Mouse (Mus musculus) small intestine, adult 2 months (tissue): ENCODE data around the gene Ets1. TPM values are rescaled to one million over a fixed set of nuclear protein-coding genes. Genes with fewer than 3 reads are reported as not detected.

Source experiments
- H3K27ac ChIP-seq: fragments of 200-500 bp; 2 replicates; pipeline ENCODE4 v1.5.1; 2012; ENCODE audit warnings: low read depth, low read length, control low read depth, inconsistent platforms; ENCODE audit not compliant: insufficient read depth
- H3K27me3 ChIP-seq: fragments of 200-500 bp; 2 replicates; pipeline ENCODE4 v1.6.1; 2012; ENCODE audit warnings: mild to moderate bottlenecking, moderate library complexity, low read length, inconsistent platforms; ENCODE audit not compliant: control insufficient read depth, insufficient read depth
- H3K36me3 ChIP-seq: fragments of 200-500 bp; 2 replicates; pipeline ENCODE4 v1.6.1; 2012; ENCODE audit warnings: mild to moderate bottlenecking, low read length, control low read depth, inconsistent platforms; ENCODE audit not compliant: control insufficient read depth, insufficient read depth
- H3K4me1 ChIP-seq: fragments of 200-500 bp; 2 replicates; pipeline ENCODE4 v1.6.1; 2012; ENCODE audit warnings: low read length, inconsistent platforms, mixed read lengths; ENCODE audit not compliant: control insufficient read depth, insufficient read depth, insufficient read length
- H3K4me3 ChIP-seq: fragments of 200-500 bp; 2 replicates; pipeline ENCODE4 v1.5.1; 2012; ENCODE audit warnings: low read depth, mild to moderate bottlenecking, control low read depth, inconsistent platforms, low read length, moderate library complexity
- CTCF ChIP-seq: fragments of 200-500 bp; IDR thresholded peaks from 2 replicates; pipeline ENCODE4 v1.5.1; 2012; ENCODE audit warnings: low read depth, mild to moderate bottlenecking, control low read depth, inconsistent platforms, low read length, moderate library complexity, mixed read lengths; ENCODE audit not compliant: insufficient replicate concordance, insufficient read length; ENCODE audit errors: extremely low read depth
- POLR2A ChIP-seq: fragments of 200-500 bp; IDR thresholded peaks from 2 replicates; pipeline ENCODE4 v1.6.1; 2012; ENCODE audit warnings: low read depth, mild to moderate bottlenecking, control low read depth, inconsistent platforms, low read length, moderate library complexity
- WGBS: fragments of 180-500 bp; shearing (Covaris S2); methylation state at CpG from one replicate; pipeline ENCODE4 v1.1.7; 2018; 5-methylcytosine and 5-hydroxymethylcytosine counted together
- polyA plus RNA-seq: library from polyadenylated mRNA; depleted of rRNA; stranded (reverse); fragments of >200 nt; gene quantifications from 2 replicates; pipeline ENCODE4 v1.2.3, GENCODE M21; 2012

Ets1 gene
- polyA plus RNA-seq, 1 experiment: 10.2 TPM

DNA sequence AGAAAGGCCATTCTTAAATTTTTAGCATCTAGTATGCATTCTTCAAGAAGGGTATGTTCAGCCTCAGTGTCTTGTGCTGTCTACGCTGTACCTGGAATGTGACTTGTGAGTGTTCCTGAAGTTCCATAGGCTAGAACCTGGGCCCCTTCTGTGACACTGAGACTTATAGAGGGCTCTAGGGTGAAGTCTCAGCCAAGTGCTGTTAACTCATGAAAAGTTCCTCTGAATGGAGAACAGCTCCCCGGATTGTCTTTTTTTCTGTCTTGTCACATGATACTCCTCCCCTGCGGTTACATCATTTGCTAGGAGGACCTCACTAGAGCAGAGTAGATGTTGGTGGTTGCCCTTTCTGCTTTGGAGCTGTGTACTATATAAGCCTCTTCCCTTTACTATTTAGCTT, 40.5 kb downstream of the Ets1 start:
- Histone ChIP-seq H3K27me3 (peaks cover 2% of the 10 kb centered on the region; the same call in 1 of the 2 replicates), H3K4me3 (no peak overlapping the region), H3K36me3 (no peaks in the 10 kb centered on the region), H3K4me1 (peaks cover 11% of the 10 kb centered on the region), H3K27ac (peak overlapping the region; percentile 49; the same call in 1 of the 2 replicates)
- 16% methylated on average over 3 of the region's 3 CpGs for WGBS
- TF ChIP-seq CTCF (no peak), POLR2A (no peak)

DNA sequence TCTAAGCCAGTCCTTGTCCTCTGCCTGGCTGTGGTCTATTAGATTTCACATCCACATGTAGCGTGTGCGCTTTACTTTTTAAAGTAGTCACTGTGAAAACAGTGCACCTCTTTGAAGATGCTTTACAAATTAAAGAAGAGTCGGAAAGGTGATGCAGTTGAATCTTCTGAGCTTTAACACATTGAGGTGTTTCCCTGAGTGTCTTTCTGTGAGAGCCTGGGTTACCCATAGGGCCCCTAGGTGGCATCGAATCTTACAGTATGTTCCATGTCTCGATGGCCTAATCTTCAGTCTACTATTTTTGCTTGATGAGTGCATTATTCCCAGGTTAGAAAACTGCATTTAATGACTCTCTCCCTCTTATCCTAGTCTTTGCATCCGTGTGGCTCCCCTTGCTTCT, 41.6 kb downstream of the Ets1 start:
- H3K27ac ChIP-seq: no peak overlapping the region
- TF ChIP-seq POLR2A: no peak
- no peak for TF ChIP-seq CTCF
- H3K4me3 ChIP-seq: no peak overlapping the region
- WGBS: 75% methylated on average over 6 of the region's 6 CpGs
- H3K4me1 ChIP-seq: peaks cover 5% of the 10 kb centered on the region
- no peaks in the 10 kb centered on the region; the same call in 1 of the 2 replicates for H3K27me3 ChIP-seq
- H3K36me3 ChIP-seq: no peaks in the 10 kb centered on the region

DNA sequence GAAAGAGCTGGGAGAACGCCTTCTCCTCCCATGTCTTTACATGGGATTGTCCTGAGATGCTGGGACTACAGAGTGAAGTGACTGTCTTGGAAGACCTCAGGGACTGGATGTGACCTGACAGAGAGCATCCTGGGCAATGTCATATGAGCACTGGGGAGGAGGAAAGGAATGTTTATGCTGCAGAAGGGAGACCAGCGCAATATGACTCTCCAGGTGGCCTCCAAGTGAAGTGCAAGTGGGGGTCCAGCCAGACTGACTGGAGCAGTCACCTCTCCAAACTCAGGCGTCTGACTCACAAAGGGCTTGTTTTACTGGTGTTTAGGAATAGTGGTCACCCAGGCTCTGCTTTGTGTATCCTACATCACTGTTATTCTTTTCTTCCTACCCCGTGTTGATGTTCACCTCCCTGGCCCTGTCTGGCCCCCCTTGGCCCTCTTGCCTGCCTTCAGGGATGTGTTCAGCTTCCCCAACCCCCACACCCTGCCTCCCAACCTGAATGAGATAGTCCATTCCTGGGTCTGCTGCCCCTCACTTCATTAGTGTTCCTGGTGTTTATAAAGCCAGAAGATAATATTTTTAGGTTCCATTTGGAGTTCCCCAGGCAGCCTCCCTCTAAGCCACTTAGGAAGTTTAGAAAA, 42.2 kb downstream of the Ets1 start:
- Histone ChIP-seq H3K36me3 (no peaks in the 10 kb centered on the region), H3K4me3 (no peak overlapping the region), H3K27me3 (no peaks in the 10 kb centered on the region), H3K4me1 (no peaks in the 10 kb centered on the region), H3K27ac (no peak overlapping the region)
- TF ChIP-seq POLR2A (no peak), CTCF (no peak)
- WGBS: 60% methylated on average over 4 of the region's 4 CpGs

DNA sequence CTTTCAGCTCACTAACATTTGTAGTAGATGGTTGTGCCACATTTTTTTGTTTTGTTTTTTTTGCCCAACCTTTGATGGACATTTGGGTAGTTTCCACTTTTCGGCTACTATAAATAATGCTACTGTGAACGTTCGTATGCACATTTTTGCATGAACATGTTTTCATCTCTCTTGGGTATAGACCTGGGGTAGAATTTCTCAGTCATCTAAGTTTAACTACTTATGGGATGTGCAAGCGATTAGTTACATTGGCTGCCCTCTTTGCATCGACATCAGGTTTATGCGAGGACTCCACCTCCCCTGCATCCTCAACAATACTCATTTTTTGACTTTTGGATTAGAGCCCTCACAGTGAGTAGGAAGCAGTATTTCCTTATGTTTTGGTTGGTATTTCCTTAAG, 43.5 kb downstream of the Ets1 start:
- Histone ChIP-seq H3K27ac (no peak overlapping the region), H3K27me3 (no peaks in the 10 kb centered on the region), H3K4me1 (no peaks in the 10 kb centered on the region), H3K4me3 (no peak overlapping the region), H3K36me3 (no peaks in the 10 kb centered on the region)
- TF ChIP-seq POLR2A: no peak
- TF ChIP-seq CTCF: no peak
- WGBS: 73% methylated on average over 6 of the region's 6 CpGs

DNA sequence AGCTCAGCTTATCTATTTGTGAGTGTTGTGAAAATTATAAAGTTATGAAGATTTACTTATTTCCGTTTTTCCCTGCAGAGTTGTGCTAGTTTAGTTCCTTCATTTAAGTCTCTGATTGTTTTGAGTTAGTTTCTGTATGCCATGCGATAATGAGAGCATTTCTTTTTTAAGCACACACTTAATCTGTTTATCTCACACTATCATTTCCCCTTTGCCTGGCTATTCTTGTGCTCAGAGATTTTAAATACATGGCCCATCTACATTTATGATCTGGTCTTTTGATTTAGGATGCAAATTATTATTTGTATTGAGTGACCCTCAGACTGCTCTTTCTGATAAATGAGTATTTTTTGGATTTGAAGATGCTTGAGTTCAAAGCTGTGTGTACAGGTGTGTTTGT, 44.2 kb downstream of the Ets1 start:
- Histone ChIP-seq H3K27ac (no peak overlapping the region), H3K4me3 (no peak overlapping the region), H3K27me3 (no peaks in the 10 kb centered on the region), H3K4me1 (no peaks in the 10 kb centered on the region), H3K36me3 (no peaks in the 10 kb centered on the region)
- TF ChIP-seq CTCF (no peak), POLR2A (no peak)
- WGBS: 66% methylated on average over 2 of the region's 2 CpGs

DNA sequence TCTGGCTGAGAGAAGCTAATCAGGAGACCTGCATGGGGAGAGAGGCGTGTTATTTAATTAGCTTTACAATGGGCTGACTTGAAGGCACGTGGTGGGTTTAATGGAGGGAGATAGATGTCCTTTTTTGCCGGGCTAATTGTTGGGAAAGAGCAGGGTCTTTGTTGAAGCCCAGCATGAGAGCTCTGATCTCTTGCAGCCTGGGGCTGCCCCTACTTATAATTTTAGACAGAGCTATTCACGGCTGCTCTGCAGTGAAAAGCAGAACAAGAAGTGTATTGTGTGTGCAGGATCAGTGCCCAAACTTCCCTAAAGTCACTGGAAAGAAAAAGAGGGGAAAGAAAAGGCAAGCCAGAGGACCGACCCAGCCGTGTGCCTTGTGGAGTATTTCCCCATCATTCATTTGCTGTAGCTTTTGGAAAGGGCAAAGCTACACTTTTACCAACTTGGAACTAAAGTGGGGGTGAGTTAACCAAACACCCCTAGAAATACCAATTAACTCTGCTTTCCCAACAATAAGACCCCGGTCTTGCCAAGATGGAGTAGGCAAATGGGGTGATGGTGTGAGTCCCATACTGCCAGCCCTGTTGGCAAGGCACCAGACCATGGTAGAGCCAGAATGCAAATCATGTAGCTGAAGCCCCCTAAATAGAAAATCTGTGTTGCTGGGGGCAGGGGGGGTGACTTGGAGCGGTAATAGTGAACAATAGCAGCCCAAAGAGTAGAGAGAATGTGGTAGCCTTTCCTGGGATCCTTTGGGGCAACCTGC, 50.0 kb downstream of the Ets1 start:
- TF ChIP-seq CTCF: no peak
- TF ChIP-seq POLR2A: no peak
- Histone ChIP-seq H3K4me3 (no peak overlapping the region), H3K27me3 (no peaks in the 10 kb centered on the region), H3K27ac (no peak overlapping the region), H3K36me3 (no peaks in the 10 kb centered on the region), H3K4me1 (no peaks in the 10 kb centered on the region)
- 46% methylated on average over 8 of the region's 8 CpGs for WGBS

DNA sequence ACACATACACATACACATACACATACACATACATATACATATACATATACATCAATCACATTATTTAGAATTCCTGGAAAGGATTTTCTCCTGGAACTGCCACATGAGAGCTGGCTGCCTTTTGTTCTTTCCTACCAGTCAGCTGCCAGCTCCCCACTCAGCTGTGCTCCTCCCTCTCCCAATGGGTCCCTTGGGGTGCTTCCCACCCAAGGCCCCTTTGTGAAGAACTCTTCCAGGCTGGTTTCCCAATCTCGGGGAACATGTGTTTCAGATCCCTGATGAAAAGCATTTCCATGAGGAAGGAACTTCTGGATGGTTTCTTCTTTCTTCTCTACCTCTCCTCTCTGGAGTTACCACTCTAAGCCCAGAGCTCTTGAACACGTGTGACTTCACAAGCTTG, 52.3 kb downstream of the Ets1 start:
- WGBS: 56% methylated on average over 2 of the region's 2 CpGs
- H3K36me3 ChIP-seq: no peaks in the 10 kb centered on the region
- no peaks in the 10 kb centered on the region for H3K4me1 ChIP-seq
- TF ChIP-seq POLR2A: no peak
- TF ChIP-seq CTCF: no peak
- H3K4me3 ChIP-seq: no peak overlapping the region
- H3K27me3 ChIP-seq: no peaks in the 10 kb centered on the region
- H3K27ac ChIP-seq: no peak overlapping the region
